Mouse (Mus musculus) neural tube, embryonic 13.5 days (tissue): ENCODE measurements at regions not wholly inside any gene's neighbourhood (a gene's known extent, or its start where the extent isn't known, plus 50 kb on each side); places are given as distances from the start of the nearest gene placed in this dataset.

ENCODE experiments used
- ATAC-seq: fragments of 200-750 bp; cut with Nextera tagmentation; 2 replicates; pipeline ENCODE4 v1.8.0; 2017; ENCODE audit warnings: low read depth, mild to moderate bottlenecking, moderate TSS enrichment, moderate library complexity
- H3K27ac ChIP-seq: fragments of 300-500 bp; sonication (generic); replicated peaks from 2 replicates; pipeline ENCODE4 v1.5.1; 2015; ENCODE audit warnings: moderate library complexity, mild to moderate bottlenecking, inconsistent platforms
- H3K27me3 ChIP-seq: fragments of 300-500 bp; sonication (generic); 2 replicates; pipeline ENCODE4 v1.6.1; 2015; ENCODE audit warnings: mild to moderate bottlenecking, inconsistent platforms
- H3K36me3 ChIP-seq: fragments of 300-500 bp; sonication (generic); 2 replicates; pipeline ENCODE4 v1.6.1; 2015; ENCODE audit warnings: mild to moderate bottlenecking, inconsistent platforms
- H3K4me1 ChIP-seq: fragments of 300-500 bp; sonication (generic); replicated peaks from 2 replicates; pipeline ENCODE4 v1.6.1; 2015; ENCODE audit warnings: inconsistent platforms
- H3K4me2 ChIP-seq: fragments of 300-500 bp; sonication (generic); 2 replicates; pipeline ENCODE4 v1.6.1; 2015; ENCODE audit warnings: inconsistent platforms, mild to moderate bottlenecking, moderate library complexity
- H3K4me3 ChIP-seq: fragments of 300-500 bp; sonication (generic); 2 replicates; pipeline ENCODE4 v1.5.1; 2015; ENCODE audit warnings: mild to moderate bottlenecking, inconsistent platforms
- H3K9ac ChIP-seq: fragments of 300-500 bp; sonication (generic); 2 replicates; pipeline ENCODE4 v1.6.1; 2015; ENCODE audit warnings: moderate library complexity, mild to moderate bottlenecking, inconsistent platforms
- H3K9me3 ChIP-seq: fragments of 300-500 bp; sonication (generic); 2 replicates; pipeline ENCODE4 v1.6.1; 2016; ENCODE audit warnings: inconsistent platforms
- WGBS: fragments of 180-500 bp; shearing (Covaris S2); methylation state at CpG from one replicate; pipeline ENCODE4 v1.1.7; 2015; 5-methylcytosine and 5-hydroxymethylcytosine counted together

GRCm38 (mm10) chr13:37715058-37715712, 63.0 kb upstream of the Rreb1 start:
- no peaks in the 10 kb centered on the region for H3K4me1 ChIP-seq
- H3K36me3 ChIP-seq, result no peaks in the 10 kb centered on the region
- H3K4me3 ChIP-seq, result no peak overlapping the region
- no peaks in the 10 kb centered on the region for H3K9me3 ChIP-seq
- WGBS, result 55% methylated on average over 9 of the region's 9 CpGs
- no peak for ATAC-seq
- no peak overlapping the region for H3K4me2 ChIP-seq
- H3K27me3 ChIP-seq, result no peaks in the 10 kb centered on the region
- H3K9ac ChIP-seq, result no peak overlapping the region
- H3K27ac ChIP-seq, result no peak overlapping the region

GRCm38 (mm10) chr13:37715770-37716693, 62.2 kb upstream of the Rreb1 start:
- ATAC-seq, result no peak
- Histone ChIP-seq H3K9ac (no peak overlapping the region), H3K36me3 (no peaks in the 10 kb centered on the region), H3K4me2 (no peak overlapping the region), H3K4me3 (no peak overlapping the region), H3K27ac (no peak overlapping the region), H3K4me1 (no peaks in the 10 kb centered on the region), H3K9me3 (no peaks in the 10 kb centered on the region), H3K27me3 (no peaks in the 10 kb centered on the region)
- WGBS, result 85% methylated on average over 15 of the region's 15 CpGs

GRCm38 (mm10) chr13:37717793-37718192, 60.4 kb upstream of the Rreb1 start:
- Histone ChIP-seq H3K4me3 (no peak overlapping the region), H3K4me2 (no peak overlapping the region), H3K9me3 (no peaks in the 10 kb centered on the region), H3K4me1 (no peaks in the 10 kb centered on the region), H3K9ac (no peak overlapping the region), H3K27ac (no peak overlapping the region), H3K36me3 (no peaks in the 10 kb centered on the region), H3K27me3 (no peaks in the 10 kb centered on the region)
- no peak for ATAC-seq
- WGBS, result 93% methylated on average over 1 of the region's 1 CpGs

- Histone ChIP-seq H3K27me3 (no peaks in the 10 kb centered on the region), H3K4me2 (no peak overlapping the region), H3K9ac (no peak overlapping the region), H3K27ac (no peak overlapping the region), H3K36me3 (no peaks in the 10 kb centered on the region), H3K4me1 (no peaks in the 10 kb centered on the region), H3K9me3 (no peaks in the 10 kb centered on the region), H3K4me3 (no peak overlapping the region)
- WGBS, result 80% methylated on average over 4 of the region's 4 CpGs
- no peak for ATAC-seq
Observed at GRCm38 (mm10) chr13:37718364-37718763, 59.8 kb upstream of the Rreb1 start.
